Mouse (Mus musculus) CD4-positive, CD25-positive, alpha-beta regulatory T cell, adult 4 months (primary cell): ENCODE measurements at regions not wholly inside any gene's neighbourhood (a gene's known extent, or its start where the extent isn't known, plus 50 kb on each side); places are given as distances from the start of the nearest gene placed in this dataset.

Experiments used
- ATAC-seq: one replicate; pipeline ENCODE4 v1.8.0; 2017

GRCm38 (mm10) chr16:76441803-76442448 is 68.3 kb upstream of the Nrip1 start:
- peak; percentile 21 for ATAC-seq

GRCm38 (mm10) chr16:76438093-76438883 is 64.7 kb upstream of the Nrip1 start:
- no peak for ATAC-seq

GRCm38 (mm10) chr16:76436290-76436689 is 62.7 kb upstream of the Nrip1 start:
- peak; percentile 79 for ATAC-seq

- ATAC-seq: peak; percentile 48
These were observed 59.6 kb upstream of the Nrip1 start for GRCm38 (mm10) chr16:76433076-76433825.

GRCm38 (mm10) chr16:76432304-76432703 is 58.7 kb upstream of the Nrip1 start:
- no peak for ATAC-seq

- no peak for ATAC-seq
These were observed 55.5 kb upstream of the Nrip1 start for GRCm38 (mm10) chr16:76429156-76429555.

GRCm38 (mm10) chr16:76423964-76424363 is 50.3 kb upstream of the Nrip1 start:
- ATAC-seq: no peak
